Mouse (Mus musculus) heart, adult 2 months (tissue): ENCODE measurements at regions not wholly inside any gene's neighbourhood (a gene's known extent, or its start where the extent isn't known, plus 50 kb on each side); places are given as distances from the start of the nearest gene placed in this dataset.

ENCODE experiments used
- CTCF ChIP-seq: fragments of 200-600 bp; IDR thresholded peaks from 2 replicates; pipeline ENCODE4 v1.8.1; 2022; ENCODE audit warnings: antibody characterized with exemption, mild to moderate bottlenecking, moderate library complexity
- EP300 ChIP-seq: fragments of 200-500 bp; IDR thresholded peaks from 2 replicates; pipeline ENCODE4 v1.6.1; 2011; ENCODE audit warnings: low read depth, low read length, control low read depth; ENCODE audit not compliant: insufficient read depth
- POLR2A ChIP-seq: fragments of 200-500 bp; IDR thresholded peaks from 2 replicates; pipeline ENCODE4 v1.6.1; 2011; ENCODE audit warnings: mild to moderate bottlenecking, low read depth, low read length, control low read depth; ENCODE audit not compliant: insufficient read depth

DNA sequence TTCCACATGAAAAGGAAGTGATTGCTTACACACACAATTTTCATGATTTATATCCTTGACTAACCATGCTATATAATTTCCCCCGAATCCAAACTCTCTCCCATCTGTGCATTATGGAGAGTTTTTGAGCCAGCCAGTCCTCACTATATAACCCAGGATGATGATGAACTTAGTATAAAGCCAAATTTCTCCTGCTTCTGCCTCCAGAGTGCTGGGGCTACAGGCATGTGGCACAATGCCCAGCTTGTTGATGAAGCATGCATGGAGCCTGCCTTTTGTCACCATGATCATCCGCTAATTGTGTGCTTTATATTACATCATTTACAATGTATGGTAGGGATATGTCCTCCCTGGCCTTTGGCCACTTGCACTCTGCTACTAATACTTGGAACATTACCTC lies 187.4 kb upstream of the Wdfy3 start:
- no peak for TF ChIP-seq POLR2A
- no peak for TF ChIP-seq CTCF
- TF ChIP-seq EP300 = no peak
